Mouse (Mus musculus) heart, adult 2 months (tissue): ENCODE measurements at regions not wholly inside any gene's neighbourhood (a gene's known extent, or its start where the extent isn't known, plus 50 kb on each side); places are given as distances from the start of the nearest gene placed in this dataset.

Experiments used
- DNase-seq, 2 experiments: peaks; one replicate each; pipeline ENCODE4 v3.0.0; 2021
- H3K27ac ChIP-seq: fragments of 200-600 bp; 2 replicates; pipeline ENCODE4 v1.8.1; 2022
- H3K27me3 ChIP-seq: fragments of 200-500 bp; 2 replicates; pipeline ENCODE4 v1.6.1; 2012; ENCODE audit warnings: mild to moderate bottlenecking, low read length, inconsistent platforms, mixed read lengths; ENCODE audit not compliant: control insufficient read depth, insufficient read depth
- H3K36me3 ChIP-seq: fragments of 200-500 bp; 2 replicates; pipeline ENCODE4 v1.6.1; 2012; ENCODE audit warnings: low read length, inconsistent platforms; ENCODE audit not compliant: control insufficient read depth, insufficient read depth
- H3K4me1 ChIP-seq: fragments of 200-500 bp; 2 replicates; pipeline ENCODE4 v1.6.1; 2011; ENCODE audit warnings: low read length; ENCODE audit not compliant: control insufficient read depth, insufficient read depth
- H3K4me3 ChIP-seq: fragments of 200-600 bp; 2 replicates; pipeline ENCODE4 v1.8.1; 2022
- H3K79me2 ChIP-seq: fragments of 200-500 bp; replicated peaks from 2 replicates; pipeline ENCODE4 v1.6.1; 2012; ENCODE audit warnings: mild to moderate bottlenecking, inconsistent platforms, low read length, moderate library complexity, mixed read lengths; ENCODE audit not compliant: control insufficient read depth, insufficient read depth
- H3K9ac ChIP-seq: fragments of 200-500 bp; 2 replicates; pipeline ENCODE4 v1.6.1; 2012; ENCODE audit warnings: low read depth, mild to moderate bottlenecking, control low read depth, inconsistent platforms, low read length, mixed read lengths
- CTCF ChIP-seq: fragments of 200-600 bp; IDR thresholded peaks from 2 replicates; pipeline ENCODE4 v1.8.1; 2022; ENCODE audit warnings: antibody characterized with exemption, mild to moderate bottlenecking, moderate library complexity
- EP300 ChIP-seq: fragments of 200-500 bp; IDR thresholded peaks from 2 replicates; pipeline ENCODE4 v1.6.1; 2011; ENCODE audit warnings: low read depth, low read length, control low read depth; ENCODE audit not compliant: insufficient read depth
- POLR2A ChIP-seq: fragments of 200-500 bp; IDR thresholded peaks from 2 replicates; pipeline ENCODE4 v1.6.1; 2011; ENCODE audit warnings: mild to moderate bottlenecking, low read depth, low read length, control low read depth; ENCODE audit not compliant: insufficient read depth
- WGBS: fragments of 180-500 bp; shearing (Covaris S2); methylation state at CpG from one replicate; pipeline ENCODE4 v1.1.7; 2018; 5-methylcytosine and 5-hydroxymethylcytosine counted together
- intact Hi-C: fragments of 180-260 bp; cut with DNase I; formaldehyde crosslinking; loops from one replicate; pipeline ENCODE4 v1.15.1; 2025

DNA sequence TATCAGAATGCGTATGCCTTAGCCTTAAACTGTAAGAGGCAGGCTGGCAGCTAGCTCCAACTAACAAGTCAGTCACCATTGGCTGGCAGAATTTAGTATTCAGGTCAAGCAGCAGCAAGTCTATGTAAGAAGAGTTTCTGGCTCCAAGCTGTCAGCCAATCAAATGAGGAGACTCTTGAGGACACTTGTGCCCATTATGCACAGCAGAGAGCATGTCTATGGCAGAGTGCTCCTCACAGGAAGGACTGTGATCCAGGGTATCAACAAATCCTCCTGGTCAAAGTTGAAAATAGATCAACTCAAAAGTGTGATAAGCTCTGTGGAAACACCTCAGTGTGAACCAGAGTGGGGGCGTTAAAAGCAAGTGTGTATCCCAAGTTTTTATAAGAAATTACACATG is 156.0 kb upstream of the Speer2 start:
- no peak overlapping the region for H3K27ac ChIP-seq
- no peaks in the 10 kb centered on the region for H3K4me1 ChIP-seq
- no peak overlapping the region for H3K4me3 ChIP-seq
- no peak overlapping the region for H3K9ac ChIP-seq
- no peaks in the 10 kb centered on the region for H3K36me3 ChIP-seq
- H3K79me2 ChIP-seq = no peaks in the 10 kb centered on the region
- TF ChIP-seq EP300 (no peak), POLR2A (no peak), CTCF (no peak)
- DNase-seq = no peak
- WGBS = 81% methylated on average over 2 of the region's 2 CpGs
- no peaks in the 10 kb centered on the region for H3K27me3 ChIP-seq
- intact Hi-C loops = no loop called here

DNA sequence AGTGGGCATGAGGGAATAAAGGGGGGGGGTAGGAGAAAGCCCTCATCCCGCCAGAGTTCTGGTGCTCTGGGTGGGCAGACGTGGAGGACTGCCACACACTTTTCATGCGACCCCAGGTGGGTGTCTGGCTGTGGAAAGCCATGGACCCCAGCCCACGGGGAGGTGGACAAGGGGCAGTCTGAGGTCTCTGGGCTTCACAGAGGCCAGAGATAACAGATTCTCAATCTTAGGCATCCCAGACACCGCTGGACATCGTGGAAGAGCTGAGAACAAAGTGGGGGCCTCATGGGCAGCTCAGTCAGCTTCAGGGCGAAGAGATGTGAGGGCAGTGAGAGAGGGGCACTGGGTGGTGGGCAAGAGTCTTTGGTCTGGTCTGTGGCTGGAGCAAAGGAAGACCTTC is 157.9 kb upstream of the Speer2 start:
- Histone ChIP-seq H3K79me2 (no peaks in the 10 kb centered on the region), H3K4me1 (no peaks in the 10 kb centered on the region), H3K36me3 (no peaks in the 10 kb centered on the region), H3K4me3 (no peak overlapping the region), H3K9ac (no peak overlapping the region), H3K27ac (no peak overlapping the region), H3K27me3 (no peaks in the 10 kb centered on the region)
- no peak for TF ChIP-seq EP300
- TF ChIP-seq POLR2A = no peak
- TF ChIP-seq CTCF = no peak
- intact Hi-C loops = no loop called here
- no peak for DNase-seq
- 71% methylated on average over 7 of the region's 7 CpGs for whole genome bisulfite sequencing

GRCm38 (mm10) chr16:70028649-70029048 is 165.1 kb upstream of the Speer2 start:
- no peak for TF ChIP-seq EP300
- no peak for TF ChIP-seq CTCF
- TF ChIP-seq POLR2A = no peak
- no peak overlapping the region for H3K9ac ChIP-seq
- no peak overlapping the region for H3K27ac ChIP-seq
- no peak for DNase-seq
- intact Hi-C loops = no loop called here
- H3K4me3 ChIP-seq = no peak overlapping the region
- H3K4me1 ChIP-seq = no peaks in the 10 kb centered on the region
- no peaks in the 10 kb centered on the region for H3K79me2 ChIP-seq
- H3K27me3 ChIP-seq = no peaks in the 10 kb centered on the region
- no peaks in the 10 kb centered on the region for H3K36me3 ChIP-seq
- WGBS = 79% methylated on average over 13 of the region's 13 CpGs

GRCm38 (mm10) chr16:70045547-70045946 is 182.0 kb upstream of the Speer2 start:
- Histone ChIP-seq H3K4me1 (no peaks in the 10 kb centered on the region), H3K9ac (no peak overlapping the region), H3K79me2 (no peaks in the 10 kb centered on the region), H3K27me3 (no peaks in the 10 kb centered on the region), H3K4me3 (no peak overlapping the region), H3K27ac (no peak overlapping the region), H3K36me3 (no peaks in the 10 kb centered on the region)
- intact Hi-C loops = no loop called here
- no peak for DNase-seq
- no peak for TF ChIP-seq POLR2A
- no peak for TF ChIP-seq CTCF
- TF ChIP-seq EP300 = no peak

- no peak for DNase-seq
- Histone ChIP-seq H3K4me1 (no peaks in the 10 kb centered on the region), H3K79me2 (no peaks in the 10 kb centered on the region), H3K9ac (no peak overlapping the region), H3K36me3 (no peaks in the 10 kb centered on the region), H3K27ac (no peak overlapping the region), H3K27me3 (no peaks in the 10 kb centered on the region), H3K4me3 (no peak overlapping the region)
- TF ChIP-seq POLR2A (no peak), CTCF (no peak), EP300 (no peak)
- WGBS = 57% methylated on average over 4 of the region's 4 CpGs
- intact Hi-C loops = no loop called here
These were observed 182.5 kb upstream of the Speer2 start for GRCm38 (mm10) chr16:70046009-70046408.

DNA sequence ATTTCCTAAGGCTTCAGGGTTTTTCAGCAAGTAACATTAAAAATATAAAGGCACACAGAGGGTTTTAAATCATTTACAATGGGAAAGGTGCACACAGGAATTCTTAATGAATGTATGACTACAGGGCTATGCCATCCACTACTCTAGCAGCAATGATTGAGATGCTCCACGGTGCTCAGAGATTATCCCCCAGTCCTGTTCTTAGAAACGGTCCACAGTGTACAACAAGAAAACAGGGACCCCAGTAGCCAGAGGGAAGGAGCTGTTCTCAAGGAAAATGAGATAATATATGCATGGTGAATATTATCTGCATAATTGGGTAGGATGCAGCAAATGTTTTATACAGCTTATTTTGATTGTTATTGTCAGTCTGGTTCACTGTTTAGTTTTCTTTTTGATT is 186.3 kb upstream of the Speer2 start:
- Histone ChIP-seq H3K9ac (no peak overlapping the region), H3K27ac (no peak overlapping the region), H3K4me3 (no peak overlapping the region), H3K79me2 (no peaks in the 10 kb centered on the region), H3K36me3 (no peaks in the 10 kb centered on the region), H3K27me3 (no peaks in the 10 kb centered on the region), H3K4me1 (no peaks in the 10 kb centered on the region)
- 56% methylated on average over 2 of the region's 2 CpGs for WGBS
- DNase-seq = no peak
- TF ChIP-seq POLR2A (no peak), CTCF (no peak), EP300 (no peak)
- intact Hi-C loops = no loop called here
